Mouse (Mus musculus): ENCODE measurements at regions not wholly inside any gene's neighbourhood (a gene's known extent, or its start where the extent isn't known, plus 50 kb on each side); places are given as distances from the start of the nearest gene placed in this dataset.

GRCm38 (mm10) chr8:53922343-53922742 lies 155.1 kb upstream of the Vegfc start:
- Histone ChIP-seq H3K4me2 (ENCODE audit: low read depth) (no peak overlapping the region), H3K27ac (no peak overlapping the region), H3K27me3 (ENCODE audit: control insufficient read depth, insufficient read depth, low read length) (no peaks in the 10 kb centered on the region), H3K9me3 (ENCODE audit: control insufficient read depth, low read length) (no peaks in the 10 kb centered on the region), H3K9ac (replicated peaks) (no peak overlapping the region), H3K4me3 (ENCODE audit: insufficient read depth in 1 of 2, low read depth in 2 of 2, low read length in 2 of 2) (no peak overlapping the region), H3K36me3 (replicated peaks; ENCODE audit: control insufficient read depth, insufficient read depth, low read depth) (no peaks in the 10 kb centered on the region), H3K4me1 (replicated peaks; ENCODE audit: control insufficient read depth in 2 of 2, insufficient read depth in 2 of 2, low read length in 1 of 2) (no peaks in the 10 kb centered on the region)
- no peak for TF ChIP-seq CTCF (IDR thresholded peaks at IDR 0.05; ENCODE audit: low read depth)
- TF ChIP-seq EP300 (IDR thresholded peaks at IDR 0.05; ENCODE audit: low read depth), result no peak
- ATAC-seq (ENCODE audit: insufficient read depth) (no peak), DNase-seq (ENCODE audit: low read depth in 3 of 3, low spot score in 3 of 3) (no peak)
- WGBS (ENCODE audit: insufficient replicate concordance), result 44% methylated on average over 4 of the region's 4 CpGs

- H3K4me1 ChIP-seq (replicated peaks; ENCODE audit: control insufficient read depth in 2 of 2, insufficient read depth in 2 of 2, low read length in 1 of 2), result no peaks in the 10 kb centered on the region
- no peak overlapping the region for H3K4me3 ChIP-seq (ENCODE audit: insufficient read depth in 1 of 2, low read depth in 2 of 2, low read length in 2 of 2)
- 52% methylated on average over 5 of the region's 5 CpGs for WGBS (ENCODE audit: insufficient replicate concordance)
- no peak for TF ChIP-seq CTCF (IDR thresholded peaks at IDR 0.05; ENCODE audit: low read depth)
- TF ChIP-seq EP300 (IDR thresholded peaks at IDR 0.05; ENCODE audit: low read depth), result no peak
- ATAC-seq (ENCODE audit: insufficient read depth), result no peak
- no peaks in the 10 kb centered on the region for H3K27me3 ChIP-seq (ENCODE audit: control insufficient read depth, insufficient read depth, low read length)
- no peak overlapping the region for H3K4me2 ChIP-seq (ENCODE audit: low read depth)
- H3K36me3 ChIP-seq (replicated peaks; ENCODE audit: control insufficient read depth, insufficient read depth, low read depth), result no peaks in the 10 kb centered on the region
- H3K9me3 ChIP-seq (ENCODE audit: control insufficient read depth, low read length), result no peaks in the 10 kb centered on the region
- DNase-seq (ENCODE audit: low read depth in 3 of 3, low spot score in 3 of 3), result no peak
- no peak overlapping the region for H3K9ac ChIP-seq (replicated peaks)
- H3K27ac ChIP-seq, result no peak overlapping the region
These were observed 146.7 kb upstream of the Vegfc start for GRCm38 (mm10) chr8:53930685-53931084.

- Histone ChIP-seq H3K27me3 (ENCODE audit: control insufficient read depth, insufficient read depth, low read length) (no peaks in the 10 kb centered on the region), H3K4me2 (ENCODE audit: low read depth) (no peak overlapping the region), H3K4me3 (ENCODE audit: insufficient read depth in 1 of 2, low read depth in 2 of 2, low read length in 2 of 2) (no peak overlapping the region), H3K27ac (no peak overlapping the region), H3K9ac (replicated peaks) (no peak overlapping the region), H3K9me3 (ENCODE audit: control insufficient read depth, low read length) (no peaks in the 10 kb centered on the region), H3K4me1 (replicated peaks; ENCODE audit: control insufficient read depth in 2 of 2, insufficient read depth in 2 of 2, low read length in 1 of 2) (no peaks in the 10 kb centered on the region), H3K36me3 (replicated peaks; ENCODE audit: control insufficient read depth, insufficient read depth, low read depth) (no peaks in the 10 kb centered on the region)
- DNase-seq (ENCODE audit: low read depth in 3 of 3, low spot score in 3 of 3), result no peak
- ATAC-seq (ENCODE audit: insufficient read depth), result no peak
- no peak for TF ChIP-seq CTCF (IDR thresholded peaks at IDR 0.05; ENCODE audit: low read depth)
- TF ChIP-seq EP300 (IDR thresholded peaks at IDR 0.05; ENCODE audit: low read depth), result no peak
These were observed 139.0 kb upstream of the Vegfc start for GRCm38 (mm10) chr8:53938392-53938791.

- Histone ChIP-seq H3K4me3 (ENCODE audit: insufficient read depth in 1 of 2, low read depth in 2 of 2, low read length in 2 of 2) (no peak overlapping the region), H3K27me3 (ENCODE audit: control insufficient read depth, insufficient read depth, low read length) (no peaks in the 10 kb centered on the region), H3K9me3 (ENCODE audit: control insufficient read depth, low read length) (no peaks in the 10 kb centered on the region), H3K36me3 (replicated peaks; ENCODE audit: control insufficient read depth, insufficient read depth, low read depth) (no peaks in the 10 kb centered on the region), H3K27ac (no peak overlapping the region), H3K4me1 (replicated peaks; ENCODE audit: control insufficient read depth in 2 of 2, insufficient read depth in 2 of 2, low read length in 1 of 2) (no peaks in the 10 kb centered on the region), H3K4me2 (ENCODE audit: low read depth) (no peak overlapping the region), H3K9ac (replicated peaks) (no peak overlapping the region)
- WGBS (ENCODE audit: insufficient replicate concordance), result 46% methylated on average over 1 of the region's 1 CpGs
- no peak for DNase-seq (ENCODE audit: low read depth in 3 of 3, low spot score in 3 of 3)
- TF ChIP-seq CTCF (IDR thresholded peaks at IDR 0.05; ENCODE audit: low read depth) (no peak), EP300 (IDR thresholded peaks at IDR 0.05; ENCODE audit: low read depth) (no peak)
- ATAC-seq (ENCODE audit: insufficient read depth), result no peak
These were observed 137.9 kb upstream of the Vegfc start for GRCm38 (mm10) chr8:53939519-53939918.

GRCm38 (mm10) chr8:53941144-53941543 lies 136.3 kb upstream of the Vegfc start:
- Histone ChIP-seq H3K9ac (replicated peaks) (no peak overlapping the region), H3K27ac (no peak overlapping the region), H3K4me1 (replicated peaks; ENCODE audit: control insufficient read depth in 2 of 2, insufficient read depth in 2 of 2, low read length in 1 of 2) (no peaks in the 10 kb centered on the region), H3K36me3 (replicated peaks; ENCODE audit: control insufficient read depth, insufficient read depth, low read depth) (no peaks in the 10 kb centered on the region), H3K9me3 (ENCODE audit: control insufficient read depth, low read length) (no peaks in the 10 kb centered on the region), H3K27me3 (ENCODE audit: control insufficient read depth, insufficient read depth, low read length) (no peaks in the 10 kb centered on the region), H3K4me3 (ENCODE audit: insufficient read depth in 1 of 2, low read depth in 2 of 2, low read length in 2 of 2) (no peak overlapping the region), H3K4me2 (ENCODE audit: low read depth) (no peak overlapping the region)
- no peak for DNase-seq (ENCODE audit: low read depth in 3 of 3, low spot score in 3 of 3)
- WGBS (ENCODE audit: insufficient replicate concordance), result 79% methylated on average over 2 of the region's 2 CpGs
- TF ChIP-seq CTCF (IDR thresholded peaks at IDR 0.05; ENCODE audit: low read depth), result no peak
- TF ChIP-seq EP300 (IDR thresholded peaks at IDR 0.05; ENCODE audit: low read depth), result no peak
- no peak for ATAC-seq (ENCODE audit: insufficient read depth)

- Histone ChIP-seq H3K36me3 (replicated peaks; ENCODE audit: control insufficient read depth, insufficient read depth, low read depth) (no peaks in the 10 kb centered on the region), H3K9ac (replicated peaks) (no peak overlapping the region), H3K4me1 (replicated peaks; ENCODE audit: control insufficient read depth in 2 of 2, insufficient read depth in 2 of 2, low read length in 1 of 2) (no peaks in the 10 kb centered on the region), H3K4me3 (ENCODE audit: insufficient read depth in 1 of 2, low read depth in 2 of 2, low read length in 2 of 2) (no peak overlapping the region), H3K27ac (no peak overlapping the region), H3K9me3 (ENCODE audit: control insufficient read depth, low read length) (no peaks in the 10 kb centered on the region), H3K4me2 (ENCODE audit: low read depth) (no peak overlapping the region), H3K27me3 (ENCODE audit: control insufficient read depth, insufficient read depth, low read length) (no peaks in the 10 kb centered on the region)
- no peak for ATAC-seq (ENCODE audit: insufficient read depth)
- DNase-seq (ENCODE audit: low read depth in 3 of 3, low spot score in 3 of 3), result no peak
- 40% methylated on average over 2 of the region's 2 CpGs for WGBS (ENCODE audit: insufficient replicate concordance)
- TF ChIP-seq CTCF (IDR thresholded peaks at IDR 0.05; ENCODE audit: low read depth), result no peak
- TF ChIP-seq EP300 (IDR thresholded peaks at IDR 0.05; ENCODE audit: low read depth), result no peak
These were observed 131.8 kb upstream of the Vegfc start for GRCm38 (mm10) chr8:53945561-53945960.
